Mouse (Mus musculus): Measurements from ENCODE around the gene Ubn1.

DNA sequence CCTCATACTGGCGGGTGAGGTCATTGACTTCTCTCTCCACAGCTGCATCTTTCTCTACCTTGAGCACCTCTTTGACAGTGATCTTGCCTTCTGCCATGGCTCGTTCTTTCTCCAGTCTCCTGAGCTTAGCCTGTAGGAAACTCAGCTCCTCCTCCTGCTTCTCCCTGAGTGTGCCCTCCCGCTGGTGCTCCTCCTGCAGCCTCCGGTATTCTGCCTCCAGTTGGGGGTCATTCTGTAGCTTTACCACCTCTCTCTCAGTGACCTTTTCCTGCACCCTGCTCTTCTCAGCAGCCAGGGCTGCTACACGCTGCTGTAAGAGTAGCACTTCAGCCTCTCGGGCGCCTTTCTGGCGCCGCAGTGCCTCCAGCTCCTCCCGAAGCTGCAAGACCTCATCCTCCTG lies 39.2 kb downstream of the Ubn1 start:
- no peak for TF ChIP-seq CTCF (IDR thresholded peaks at IDR 0.05)
- no peak for TF ChIP-seq EP300 (IDR thresholded peaks at IDR 0.05)

Measured in lung, postnatal 0 days (tissue).